Comparison of ENCODE assay signal across 13 mouse cellular contexts in genomic region chr5:23670880-23671279, GRCm38 (mm10). TPM values are rescaled to one million over a fixed set of nuclear protein-coding genes. Genes with fewer than 3 reads are reported as not detected.
DNase-seq lines count a peak whose midpoint lies in the region; ATAC-seq and TF ChIP-seq lines count a peak whose summit lies in the region.
"Had no signal": no experiment of that assay in that cellular context is flagged by ENCODE, and none has a peak within 500 bp of the region (broad histone marks: within the 10 kb centered on the region; RNA-seq: fewer than 3 reads in every experiment).

No protein-coding gene starts in this region.

- H3K27ac ChIP-seq in hindbrain, postnatal 0 days: no peak overlapping the region
- no peak overlapping the region for H3K27ac ChIP-seq in hindbrain, embryonic 16.5 days (ENCODE audit: low read depth, low read length)
- H3K27ac ChIP-seq in lung, postnatal 0 days (ENCODE audit: low read length): no peak overlapping the region
- H3K27ac ChIP-seq in cortical plate, adult 2 months (ENCODE audit: insufficient read depth, low read length): no peak overlapping the region
- H3K27ac ChIP-seq: limb, embryonic 15.5 days; midbrain, embryonic 15.5 days; neural tube, embryonic 13.5 days had no signal

- peak; percentile 26; the same call in 1 of the 2 replicates for TF ChIP-seq CTCF in hindbrain, postnatal 0 days (IDR thresholded peaks at IDR 0.05; ENCODE audit: low read depth)
- TF ChIP-seq CTCF in lung, postnatal 0 days (IDR thresholded peaks at IDR 0.05): peak; percentile 39
- no peak for TF ChIP-seq CTCF in lung, adult 2 months (IDR thresholded peaks at IDR 0.05; ENCODE audit: insufficient read depth, low read length)
- peak; percentile 4; the same call in 1 of the 2 replicates for TF ChIP-seq CTCF in cortical plate, adult 2 months (IDR thresholded peaks at IDR 0.05; ENCODE audit: extremely low read depth, insufficient read depth, low read length)

- H3K4me1 ChIP-seq in hindbrain, postnatal 0 days (ENCODE audit: insufficient read depth, low read length): 0 out of 2 replicates have a peak, but pooled peaks cover 2% of the 10 kb centered on the region
- H3K4me1 ChIP-seq in hindbrain, embryonic 16.5 days (ENCODE audit: control insufficient read depth, insufficient read depth, low read depth, low read length): peaks cover 2% of the 10 kb centered on the region; the same call in 1 of the 2 replicates
- H3K4me1 ChIP-seq in lung, postnatal 0 days (ENCODE audit: insufficient read depth, low read depth, low read length): no peaks in the 10 kb centered on the region; the same call in 1 of the 2 replicates
- no peaks in the 10 kb centered on the region; the same call in 1 of the 2 replicates for H3K4me1 ChIP-seq in lung, adult 2 months (ENCODE audit: control insufficient read depth, insufficient read depth, low read length)
- H3K4me1 ChIP-seq in cortical plate, adult 2 months (ENCODE audit: control insufficient read depth, insufficient read depth, low read length): no peaks in the 10 kb centered on the region

- H3K4me3 ChIP-seq in hindbrain, postnatal 0 days (ENCODE audit: low read length): no peak overlapping the region
- no peak overlapping the region for H3K4me3 ChIP-seq in hindbrain, embryonic 16.5 days (ENCODE audit: low read length)
- no peak overlapping the region for H3K4me3 ChIP-seq in lung, postnatal 0 days (ENCODE audit: low read depth, low read length)
- no peak overlapping the region for H3K4me3 ChIP-seq in lung, adult 2 months (replicated peaks; ENCODE audit: extremely low read depth, low read depth, low read length)
- no peak overlapping the region for H3K4me3 ChIP-seq in cortical plate, adult 2 months (ENCODE audit: insufficient read depth, low read length)
- H3K4me3 ChIP-seq: limb, embryonic 15.5 days; midbrain, embryonic 15.5 days; neural tube, embryonic 13.5 days had no signal

- no peaks in the 10 kb centered on the region for H3K27me3 ChIP-seq in hindbrain, postnatal 0 days (ENCODE audit: insufficient read depth, low read length)
- H3K27me3 ChIP-seq in hindbrain, embryonic 16.5 days (replicated peaks; ENCODE audit: control insufficient read depth, insufficient read depth, low read length): no peaks in the 10 kb centered on the region
- no peaks in the 10 kb centered on the region for H3K27me3 ChIP-seq in lung, postnatal 0 days (replicated peaks; ENCODE audit: insufficient read depth, low read length)
- H3K27me3 ChIP-seq: limb, embryonic 15.5 days; midbrain, embryonic 15.5 days; neural tube, embryonic 13.5 days had no signal

- no peak overlapping the region for H3K9ac ChIP-seq in hindbrain, postnatal 0 days (replicated peaks; ENCODE audit: low read length)
- H3K9ac ChIP-seq in hindbrain, embryonic 16.5 days (ENCODE audit: low read depth, low read length): no peak overlapping the region
- no peak overlapping the region for H3K9ac ChIP-seq in lung, postnatal 0 days (replicated peaks; ENCODE audit: low read depth)
- H3K9ac ChIP-seq: limb, embryonic 15.5 days; midbrain, embryonic 15.5 days; neural tube, embryonic 13.5 days had no signal

- TF ChIP-seq EP300 in lung, postnatal 0 days (IDR thresholded peaks at IDR 0.05): no peak

- H3K9me3 ChIP-seq in hindbrain, postnatal 0 days (ENCODE audit: low read length): no peaks in the 10 kb centered on the region
- H3K9me3 ChIP-seq in hindbrain, embryonic 16.5 days (ENCODE audit: control insufficient read depth, low read length): no peaks in the 10 kb centered on the region
- no peaks in the 10 kb centered on the region for H3K9me3 ChIP-seq in lung, postnatal 0 days (ENCODE audit: low read length)
- H3K9me3 ChIP-seq: limb, embryonic 15.5 days; midbrain, embryonic 15.5 days; neural tube, embryonic 13.5 days had no signal

- no peak overlapping the region for H3K4me2 ChIP-seq in hindbrain, postnatal 0 days (ENCODE audit: low read depth, low read length)
- H3K4me2 ChIP-seq in hindbrain, embryonic 16.5 days (ENCODE audit: low read length): no peak overlapping the region
- no peak overlapping the region for H3K4me2 ChIP-seq in lung, postnatal 0 days (replicated peaks; ENCODE audit: low read depth, low read length)
- H3K4me2 ChIP-seq: limb, embryonic 15.5 days; midbrain, embryonic 15.5 days; neural tube, embryonic 13.5 days had no signal

- no peaks in the 10 kb centered on the region for H3K36me3 ChIP-seq in hindbrain, postnatal 0 days (ENCODE audit: insufficient read depth, low read length)
- H3K36me3 ChIP-seq in hindbrain, embryonic 16.5 days (ENCODE audit: control insufficient read depth, insufficient read depth, low read length): no peaks in the 10 kb centered on the region
- H3K36me3 ChIP-seq in lung, postnatal 0 days (ENCODE audit: insufficient read depth, low read length): no peaks in the 10 kb centered on the region
- H3K36me3 ChIP-seq: limb, embryonic 15.5 days; midbrain, embryonic 15.5 days; neural tube, embryonic 13.5 days had no signal

- no peak for DNase-seq in hindbrain, postnatal 0 days (ENCODE audit: low spot score)
- no peak for DNase-seq in lung, postnatal 0 days (ENCODE audit: low spot score)
- no peak for DNase-seq in lung, adult 2 months
- peak; percentile 59 for DNase-seq in ES-CJ7 (ENCODE audit: low read depth, low spot score)
- no peak for DNase-seq in retina, postnatal 1 day
- DNase-seq: heart, postnatal 10 days had no signal

- ATAC-seq in hindbrain, postnatal 0 days: no peak
- ATAC-seq in hindbrain, embryonic 16.5 days: no peak
- ATAC-seq in lung, postnatal 0 days: no peak
- no peak for ATAC-seq in megakaryocyte, adult 5-6 weeks (ENCODE audit: poor library complexity, severe bottlenecking)
- ATAC-seq: inflammation-experienced regulatory T-cells, adult 6 months; midbrain, embryonic 15.5 days had no signal

- 90% methylated on average over 4 of the region's 4 CpGs for WGBS in hindbrain, postnatal 0 days
- WGBS in hindbrain, embryonic 16.5 days: 94% methylated on average over 4 of the region's 4 CpGs
- 91% methylated on average over 4 of the region's 4 CpGs for WGBS in lung, postnatal 0 days
- 90% methylated on average over 4 of the region's 4 CpGs for WGBS in lung, adult 2 months

- TF ChIP-seq POLR2A in lung, adult 2 months (IDR thresholded peaks at IDR 0.05; ENCODE audit: borderline replicate concordance, extremely low read depth, low read depth, low read length): no peak
- no peak for TF ChIP-seq POLR2A in cortical plate, adult 2 months (IDR thresholded peaks at IDR 0.05; ENCODE audit: extremely low read depth, insufficient read depth, low read length)

RNA-seq across cellular contexts. Expression of gene Srpk2, which starts 13.5 kb away (rescaled TPM):
- 55.0 and 62.2 TPM in 2 replicates for total RNA-seq in hindbrain, postnatal 0 days (2014; rRNA removed)
- polyA plus RNA-seq in hindbrain, postnatal 0 days (2015; fragmentation: Nextera tagmentation; extraction: Ambion mirVana): 150 TPM in 2 replicates
- 103 and 108 TPM in 2 replicates for polyA plus RNA-seq in hindbrain, embryonic 16.5 days (2015; fragmentation: Nextera tagmentation; extraction: Ambion mirVana)
- 38.1 and 43.8 TPM in 2 replicates for polyA plus RNA-seq in lung, postnatal 0 days (2015; fragmentation: Nextera tagmentation; extraction: Ambion mirVana)
- 5.3 and 7.8 TPM in 2 replicates for polyA plus RNA-seq in lung, adult 2 months (2012; rRNA removed)
- polyA plus RNA-seq in cortical plate, adult 2 months (2012; rRNA removed): 91.5 and 92.6 TPM in 2 replicates
- 42.0 and 46.9 TPM in 2 replicates for total RNA-seq in megakaryocyte, adult 5-6 weeks (2015)
- total RNA-seq in megakaryocyte, adult 5-6 weeks (2017): 52.8 and 62.8 TPM in 2 replicates
